Mouse (Mus musculus) mature B cell (primary cell): ENCODE results near the gene Ncan.

Experiments used
- in situ Hi-C: fragments of 300-500 bp; cut with MboI; formaldehyde crosslinking; loops from 2 replicates; pipeline ENCODE4 v1.14.3; 2019

The Ncan gene

GRCm38 (mm10) chr8:70129309-70129952 lies 8.8 kb upstream of the Ncan start:
- in situ Hi-C loops = no loop called here

DNA sequence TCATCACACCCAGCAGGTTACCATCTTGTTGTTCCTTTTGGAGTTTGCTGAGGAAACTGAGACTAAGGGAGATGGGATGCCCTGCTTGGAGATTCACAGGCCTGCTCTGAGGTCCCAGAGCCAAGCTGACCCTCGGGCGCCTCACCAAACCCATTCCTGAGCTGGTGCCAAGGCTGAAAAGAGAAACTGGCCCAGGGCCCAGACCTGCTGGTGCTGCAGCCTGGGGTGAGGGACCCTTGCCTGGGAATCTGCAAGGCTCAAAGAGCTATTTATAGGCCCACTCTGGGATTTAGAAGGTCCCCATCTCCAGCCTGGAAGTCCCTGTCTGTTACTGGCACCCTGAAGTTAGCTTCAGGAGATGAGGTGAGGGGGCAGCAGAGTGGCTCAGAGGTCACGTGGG lies 7.8 kb upstream of the Ncan start:
- in situ Hi-C loops = no loop called here

DNA sequence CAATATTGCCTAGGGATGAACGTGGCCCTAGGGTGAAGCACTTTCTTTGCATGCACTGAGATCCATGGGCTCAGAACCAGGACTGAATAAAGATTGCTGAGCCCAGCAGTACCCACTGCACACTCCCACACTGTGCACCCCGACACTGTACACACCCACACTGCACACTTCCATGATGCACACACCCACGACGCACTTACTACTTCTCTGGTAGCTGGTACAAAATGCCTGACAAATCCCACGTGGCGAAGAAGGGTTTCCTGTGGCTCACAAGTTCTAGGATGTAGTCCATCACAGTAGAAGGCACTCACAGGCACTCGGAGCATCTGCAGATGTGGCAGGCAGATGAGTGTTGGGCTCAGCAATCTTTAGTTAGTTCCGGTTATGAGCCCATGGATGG lies 4.3 kb upstream of the Ncan start:
- in situ Hi-C loops = no loop called here

DNA sequence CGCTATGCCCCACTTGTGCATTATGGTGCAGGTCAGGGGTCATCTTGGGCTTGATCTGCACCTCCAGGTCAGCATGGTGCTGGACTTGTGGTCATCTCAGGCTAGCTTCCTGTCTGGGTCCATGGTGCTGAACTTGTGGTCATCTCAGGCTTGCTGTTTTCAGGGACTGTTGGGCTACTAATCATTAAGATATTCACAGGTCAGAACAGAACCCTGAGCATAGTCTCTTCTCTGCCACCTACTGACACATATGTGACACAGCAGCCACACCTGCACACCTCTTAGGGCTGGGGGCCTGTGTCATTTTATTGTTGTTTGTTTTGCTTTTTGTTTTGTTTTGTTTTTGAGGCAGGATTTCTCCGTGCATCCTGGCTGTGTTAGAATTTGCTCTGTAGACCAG lies 2.2 kb upstream of the Ncan start:
- in situ Hi-C loops = no loop called here

DNA sequence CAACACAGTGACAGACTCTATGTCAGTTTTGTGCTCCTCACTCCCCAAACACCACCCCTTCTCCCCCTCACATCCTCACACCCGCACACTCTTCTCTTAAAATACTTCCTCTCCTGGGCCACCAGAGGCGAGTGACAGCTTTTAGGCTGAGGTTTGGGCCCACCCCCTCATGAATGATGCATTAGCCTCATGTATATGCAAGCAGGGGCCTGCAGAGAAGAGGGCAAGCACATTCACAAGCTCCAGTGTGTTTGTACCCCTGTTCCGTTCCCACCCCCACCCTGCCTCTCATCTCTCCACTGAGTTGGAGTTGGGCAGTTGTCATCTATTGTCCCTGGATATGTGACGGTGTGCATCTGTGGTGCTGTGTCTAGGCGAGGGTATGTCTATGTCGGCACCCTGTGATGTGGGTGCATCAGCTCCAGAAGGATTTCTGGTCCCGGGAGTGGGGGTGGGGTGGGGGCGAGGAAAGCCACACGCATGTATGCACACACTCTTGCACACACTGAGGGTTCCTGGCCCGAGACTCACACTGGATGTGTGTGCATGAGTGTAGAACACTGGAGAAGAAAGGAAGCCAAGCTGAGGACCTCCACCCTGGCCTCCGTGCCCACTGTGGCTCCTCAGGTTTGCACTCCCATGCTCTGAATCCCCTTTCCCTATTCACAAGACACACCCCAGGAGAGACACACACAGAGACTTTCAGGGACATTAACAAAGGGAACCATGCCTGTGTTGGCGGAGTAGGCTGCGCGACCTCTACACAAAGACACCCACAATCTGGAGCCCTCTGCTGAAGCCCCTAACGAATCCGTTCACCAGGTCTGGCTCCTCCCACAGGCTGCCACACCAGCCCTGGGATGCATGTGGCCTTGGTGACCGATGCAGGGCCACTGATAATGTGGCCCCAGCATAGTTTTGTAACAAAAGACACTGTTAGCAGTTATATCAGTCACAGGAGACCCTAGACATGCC lies 1.7 kb downstream of the Ncan start:
- in situ Hi-C loops = no loop called here

DNA sequence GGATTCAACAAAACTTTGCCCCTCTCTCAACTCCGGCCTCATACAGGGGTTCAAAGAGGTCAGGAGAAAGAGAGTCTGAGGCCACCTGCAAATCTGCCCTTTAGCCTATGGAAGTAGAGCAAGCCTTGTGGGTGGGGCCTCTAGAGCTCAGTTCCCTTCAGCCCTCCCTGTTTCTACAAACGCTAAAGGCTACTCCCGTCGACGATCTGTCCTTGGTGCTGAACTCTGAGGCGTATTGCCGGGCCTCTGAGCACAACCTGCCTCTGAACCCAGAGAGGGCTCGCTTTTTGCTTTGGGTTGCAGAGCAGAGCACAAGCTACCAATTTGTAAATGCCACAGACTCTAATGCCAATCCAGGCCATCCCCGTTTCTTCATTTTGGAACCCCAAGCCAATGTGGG lies 3.1 kb downstream of the Ncan start:
- in situ Hi-C loops = no loop called here

DNA sequence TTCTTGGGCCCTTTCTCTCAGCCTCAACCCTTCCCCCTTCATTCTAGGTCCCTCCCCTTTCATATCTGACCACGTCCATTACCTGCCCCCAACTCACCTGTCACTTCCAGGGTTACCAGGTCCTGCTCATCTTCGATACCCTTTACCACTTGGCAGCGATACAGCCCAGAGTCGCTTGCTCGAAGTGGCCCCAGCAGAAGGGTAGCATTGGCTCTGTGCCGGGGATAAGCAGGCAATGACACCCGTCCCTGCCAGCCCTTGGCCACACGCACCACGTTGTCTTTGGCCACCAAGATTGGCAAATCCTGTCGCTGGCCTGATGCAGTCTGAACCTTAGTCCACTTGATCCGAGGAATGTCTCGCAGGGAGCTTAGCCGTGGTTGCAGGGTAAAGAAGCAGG lies 5.8 kb downstream of the Ncan start:
- in situ Hi-C loops = no loop called here

DNA sequence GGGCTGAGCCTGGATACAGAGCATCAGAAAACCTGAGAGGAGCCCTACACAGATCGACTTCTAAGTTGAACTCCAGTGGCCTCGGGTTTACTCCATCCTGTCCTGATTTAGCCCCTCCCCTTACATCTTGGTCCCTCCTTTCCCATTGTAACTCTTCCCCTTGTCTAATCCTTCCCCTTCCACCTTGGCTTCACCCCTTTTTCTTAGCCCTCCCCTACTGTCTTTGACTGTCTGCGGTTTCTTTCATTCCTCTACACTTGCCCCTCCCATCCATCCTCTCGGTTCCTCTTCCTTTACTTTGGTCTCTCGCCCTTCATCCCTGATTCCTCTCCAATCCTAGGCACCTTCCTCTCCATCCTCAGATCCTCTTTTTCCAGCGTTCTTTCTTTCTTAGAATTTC lies 6.2 kb downstream of the Ncan start:
- in situ Hi-C loops = no loop called here

DNA sequence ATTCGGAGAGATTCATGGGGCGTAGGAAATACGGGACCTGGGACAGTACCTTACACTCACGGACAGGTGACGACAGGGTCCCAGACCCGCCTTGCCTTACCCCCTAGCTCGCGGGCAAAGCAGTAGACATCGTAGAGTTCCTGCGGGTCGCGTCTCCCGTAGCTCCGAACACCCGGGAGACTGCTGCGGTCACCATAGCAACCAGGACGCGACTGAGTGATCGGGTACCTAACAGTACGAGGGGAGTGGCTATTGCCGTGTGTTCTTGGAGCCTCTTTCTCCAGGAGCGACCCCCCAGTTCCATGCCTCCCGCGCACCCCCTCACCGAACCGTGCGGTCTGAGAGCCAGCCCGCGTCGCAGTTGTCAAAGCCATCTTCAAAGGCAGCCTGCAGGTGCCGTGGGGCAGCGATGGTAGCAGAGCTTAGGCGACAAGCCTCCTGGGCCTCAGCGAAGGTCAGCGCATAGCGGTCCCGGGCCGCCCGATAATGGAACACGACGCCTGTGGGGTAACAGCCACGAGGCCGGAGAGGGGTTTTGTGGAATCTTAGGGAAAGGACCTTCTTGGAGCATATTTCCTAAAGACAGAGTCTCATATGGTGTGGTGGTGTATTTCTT lies 8.2 kb downstream of the Ncan start:
- in situ Hi-C loops = no loop called here

GRCm38 (mm10) chr8:70111192-70111795 lies 9.4 kb downstream of the Ncan start:
- in situ Hi-C loops = no loop called here

DNA sequence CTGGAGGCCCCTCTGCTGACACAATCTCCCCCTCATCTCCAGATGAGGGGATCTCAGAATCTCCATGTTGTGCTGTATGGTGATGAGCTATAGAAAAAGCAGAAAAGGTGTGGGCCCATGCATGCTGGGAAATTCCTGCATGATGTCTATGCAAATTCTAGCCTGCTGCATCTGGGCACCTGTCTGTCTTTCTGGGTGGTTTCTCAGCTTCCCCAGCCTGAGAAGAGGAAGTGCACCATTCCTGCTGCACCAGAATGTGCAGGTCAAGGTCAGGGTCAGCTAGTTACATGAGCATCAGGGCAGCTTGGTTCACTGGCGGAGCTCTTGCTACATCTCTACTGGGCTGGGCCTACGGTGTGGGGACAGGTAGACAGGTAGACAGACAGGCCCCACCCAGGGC lies 10.2 kb downstream of the Ncan start:
- in situ Hi-C loops = no loop called here

DNA sequence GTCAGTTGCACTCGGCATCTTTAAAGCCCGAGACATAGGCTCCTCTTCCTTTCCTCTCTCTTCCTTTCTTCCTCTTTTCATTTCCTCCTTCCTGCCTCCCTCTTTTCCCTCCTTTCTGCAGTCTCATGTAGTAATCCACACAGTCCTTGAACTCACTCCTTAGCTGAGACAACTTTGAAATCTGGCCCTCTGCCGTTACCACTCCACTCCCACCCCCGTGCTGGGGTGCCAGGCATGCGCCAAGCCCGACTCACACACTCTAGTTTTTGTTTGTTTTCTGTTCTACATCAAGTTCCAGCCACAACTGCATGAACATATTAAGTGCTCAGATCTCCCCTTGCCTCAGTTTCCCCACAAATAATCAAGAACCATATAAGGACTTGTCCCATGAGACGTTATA lies 15.8 kb downstream of the Ncan start:
- in situ Hi-C loops = no loop called here

- in situ Hi-C loops = no loop called here
Measured at GRCm38 (mm10) chr8:70104506-70104905, 16.2 kb downstream of the Ncan start.

DNA sequence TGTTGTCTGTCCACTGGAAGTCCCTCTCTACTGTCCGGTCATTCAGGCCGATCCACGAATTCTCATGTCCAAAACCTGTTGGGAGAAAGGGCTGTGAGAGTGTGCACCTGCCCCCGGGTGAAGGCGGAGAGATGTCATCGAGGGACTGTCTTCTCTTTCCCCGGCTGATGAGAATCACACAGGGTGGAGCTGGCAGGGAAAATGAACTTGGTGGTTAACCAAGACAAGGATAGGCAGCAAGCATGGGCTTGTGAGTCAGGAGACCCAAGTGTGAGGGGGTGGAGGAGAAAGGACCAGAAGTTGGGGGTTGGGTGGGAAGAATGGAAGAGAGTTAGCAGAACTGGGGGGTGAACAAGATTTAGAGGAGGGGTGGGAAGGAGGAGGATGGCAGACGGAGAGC lies 20.4 kb downstream of the Ncan start:
- in situ Hi-C loops = no loop called here

DNA sequence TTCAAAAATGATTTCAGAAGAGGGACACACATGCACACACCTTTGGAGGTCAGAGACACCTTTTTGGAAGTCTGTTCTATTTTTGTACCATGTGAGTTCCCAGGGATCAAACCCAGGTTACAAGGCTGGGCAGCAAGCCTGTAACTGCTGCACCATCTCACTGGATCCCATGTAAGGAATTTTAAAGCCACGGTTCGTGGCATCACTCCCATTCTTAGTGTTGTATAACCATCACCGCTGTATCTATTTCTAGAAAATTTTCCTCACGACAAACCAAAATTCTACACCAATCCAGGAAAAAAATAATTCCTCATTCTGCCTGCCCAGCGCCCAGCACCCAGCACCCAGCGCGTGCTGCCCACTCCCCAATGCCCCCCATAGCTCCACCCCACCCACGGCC lies 21.4 kb downstream of the Ncan start:
- in situ Hi-C loops = no loop called here

DNA sequence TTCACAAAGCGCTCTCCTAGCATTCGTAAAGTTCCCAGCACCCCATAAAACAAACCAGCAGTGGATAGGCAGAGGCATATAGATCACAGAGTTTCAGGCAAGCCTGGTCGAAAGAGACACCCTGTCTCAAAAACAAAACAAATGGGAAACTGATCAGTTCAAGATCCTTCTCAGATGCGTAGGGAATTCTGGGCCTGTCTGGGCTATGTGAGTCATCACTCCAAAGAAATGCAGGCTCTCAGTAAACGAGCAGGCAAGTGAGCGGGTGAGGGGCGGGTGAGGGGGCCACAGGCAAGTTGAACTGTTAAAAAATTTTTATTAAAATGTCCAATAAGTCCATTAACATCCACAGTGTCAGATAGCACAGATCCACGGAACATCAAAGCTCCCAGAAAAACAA lies 27.9 kb downstream of the Ncan start:
- in situ Hi-C loops = no loop called here

GRCm38 (mm10) chr8:70089296-70089960 lies 31.2 kb downstream of the Ncan start:
- in situ Hi-C loops = no loop called here

DNA sequence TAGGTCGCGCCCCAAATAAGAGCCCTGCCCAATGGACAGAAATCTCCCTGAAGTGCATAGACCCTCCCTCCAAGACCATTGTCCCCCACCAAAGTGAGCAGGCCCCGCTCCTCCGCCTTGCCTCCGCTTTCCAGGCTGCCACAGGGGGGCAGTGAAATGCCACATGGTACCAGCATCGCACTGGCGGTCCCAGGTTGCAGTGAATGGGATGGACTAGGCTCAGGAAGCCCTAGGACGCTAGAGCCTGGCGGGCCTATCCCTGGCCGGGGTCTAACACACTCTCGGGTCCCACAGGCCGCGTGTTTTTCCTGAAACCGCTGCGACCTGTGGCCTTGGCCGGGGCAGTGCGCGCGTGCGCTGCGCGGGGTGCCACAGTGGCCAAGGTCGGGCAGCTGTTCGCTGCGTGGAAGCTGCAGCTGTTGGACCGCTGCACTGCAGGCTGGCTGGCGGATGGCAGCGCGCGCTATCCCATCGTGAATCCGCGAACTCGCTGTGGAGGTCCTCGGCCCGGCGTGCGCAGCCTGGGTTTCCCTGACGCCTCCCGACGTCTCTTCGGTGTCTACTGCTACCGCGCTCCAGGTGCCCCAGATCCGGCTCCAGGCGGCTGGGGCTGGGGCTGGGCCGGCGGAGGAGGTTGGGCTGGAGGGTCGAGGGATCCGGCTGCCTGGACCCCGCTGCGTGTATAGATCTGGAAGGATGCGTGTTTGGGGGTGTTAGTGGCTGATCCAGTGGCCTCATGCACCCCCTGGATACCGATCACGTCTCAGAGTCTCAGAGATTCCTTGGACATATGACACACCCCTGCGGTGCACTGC lies 32.6 kb downstream of the Ncan start:
- in situ Hi-C loops = no loop called here

GRCm38 (mm10) chr8:70087237-70087636 lies 33.4 kb downstream of the Ncan start:
- in situ Hi-C loops = no loop called here

DNA sequence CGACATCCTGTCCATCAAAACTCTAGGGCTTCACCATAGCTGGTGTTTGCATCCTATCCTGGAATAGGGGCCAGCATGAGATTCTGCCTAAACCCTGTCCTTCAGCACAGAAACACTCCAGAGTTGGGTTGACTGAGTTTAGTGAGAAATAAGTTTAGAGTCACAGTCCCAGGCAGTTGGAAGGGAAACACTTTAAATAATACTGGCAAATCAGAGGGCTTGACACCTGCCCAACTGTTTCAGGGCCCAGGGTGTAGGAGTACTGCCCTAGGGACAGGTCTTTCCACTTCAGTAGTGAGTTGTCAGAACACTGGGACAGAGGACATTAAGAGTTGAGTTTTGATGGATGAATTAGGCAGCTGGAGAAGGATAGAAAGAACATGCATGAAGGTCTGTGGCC lies 34.5 kb downstream of the Ncan start:
- in situ Hi-C loops = no loop called here
